Mouse (Mus musculus) ES-Bruce4 (cell line): Measurements from ENCODE around the gene Fcgr4.

ENCODE experiments used
- CTCF ChIP-seq: IDR thresholded peaks from one replicate; pipeline ENCODE4 v1.8.1; 2011; ENCODE audit warnings: low read depth, low read length
- EP300 ChIP-seq: IDR thresholded peaks from 2 replicates; pipeline ENCODE4 v1.6.1; 2011; ENCODE audit warnings: low read depth, low read length; ENCODE audit not compliant: insufficient read depth
- POLR2A ChIP-seq: IDR thresholded peaks from one replicate; pipeline ENCODE4 v1.8.1; 2011; ENCODE audit warnings: low read length; ENCODE audit not compliant: insufficient read depth

DNA sequence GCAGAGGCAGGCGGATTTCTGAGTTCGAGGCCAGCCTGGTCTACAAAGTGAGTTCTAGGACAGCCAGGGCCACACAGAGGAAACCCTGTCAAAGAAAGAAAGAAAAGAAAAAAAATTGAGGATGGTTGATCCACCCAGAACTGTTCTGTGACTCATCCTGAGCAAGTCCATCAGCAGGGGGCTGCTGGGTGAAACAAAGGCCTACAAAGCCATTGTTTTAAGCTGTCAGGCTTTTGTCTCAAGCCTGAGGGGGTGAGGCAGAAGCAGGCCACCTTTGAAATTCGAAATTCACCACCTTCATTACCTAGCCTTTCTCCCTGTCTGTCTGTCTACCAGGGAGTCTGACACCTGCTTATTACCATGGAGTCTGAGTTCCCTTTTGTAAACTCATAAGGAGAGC is 27.8 kb downstream of the Fcgr4 start:
- no peak for TF ChIP-seq CTCF
- TF ChIP-seq POLR2A = no peak
- TF ChIP-seq EP300 = no peak
